Comparison of ENCODE assay signal across 16 mouse cellular contexts in genomic region chr17:34572361-34572760, GRCm38 (mm10). TPM values are rescaled to one million over a fixed set of nuclear protein-coding genes. Genes with fewer than 3 reads are reported as not detected.
DNase-seq lines count a peak whose midpoint lies in the region; ATAC-seq and TF ChIP-seq lines count a peak whose summit lies in the region.
"Had no signal": no experiment of that assay in that cellular context is flagged by ENCODE, and none has a peak within 500 bp of the region (broad histone marks: within the 10 kb centered on the region; RNA-seq: fewer than 3 reads in every experiment).

No protein-coding gene starts in this region.

- peak; percentile 30 for DNase-seq in hindbrain, embryonic 11.5 days (ENCODE audit: low spot score)
- no peak for DNase-seq in hindbrain, embryonic 14.5 days (ENCODE audit: low spot score)
- DNase-seq in midbrain, embryonic 11.5 days (ENCODE audit: low spot score, missing footprints), result no peak
- no peak for DNase-seq in midbrain, embryonic 14.5 days
- peak; percentile 75 for DNase-seq in R1 (ENCODE audit: low read depth, low spot score)
- DNase-seq in stomach, postnatal 0 days (ENCODE audit: low spot score), result no peak
- no peak for DNase-seq in left cerebral cortex, postnatal 25 days (ENCODE audit: low spot score in 2 of 2)
- DNase-seq: cerebellum, adult 18-20 months; kidney, adult 9 months; right cerebral cortex, adult 18-20 months; spleen, adult 18-20 months had no signal

- no peaks in the 10 kb centered on the region for H3K4me1 ChIP-seq in hindbrain, embryonic 11.5 days (replicated peaks; ENCODE audit: control insufficient read depth, insufficient read depth, low read length)
- H3K4me1 ChIP-seq in hindbrain, embryonic 14.5 days (replicated peaks; ENCODE audit: control insufficient read depth, insufficient read depth, low read length), result no peaks in the 10 kb centered on the region
- H3K4me1 ChIP-seq in midbrain, embryonic 11.5 days (ENCODE audit: control insufficient read depth, insufficient read depth, low read length), result no peaks in the 10 kb centered on the region
- no peaks in the 10 kb centered on the region for H3K4me1 ChIP-seq in midbrain, embryonic 14.5 days (ENCODE audit: control insufficient read depth, insufficient read depth, low read length)
- no peaks in the 10 kb centered on the region for H3K4me1 ChIP-seq in stomach, postnatal 0 days (replicated peaks; ENCODE audit: control insufficient read depth, insufficient read depth)
- H3K4me1 ChIP-seq: embryonic facial prominence, embryonic 12.5 days; heart, embryonic 13.5 days had no signal

- no peaks in the 10 kb centered on the region for H3K27me3 ChIP-seq in hindbrain, embryonic 11.5 days (ENCODE audit: control insufficient read depth, insufficient read depth, low read length)
- H3K27me3 ChIP-seq in hindbrain, embryonic 14.5 days (ENCODE audit: control insufficient read depth, insufficient read depth, low read length), result no peaks in the 10 kb centered on the region
- H3K27me3 ChIP-seq in midbrain, embryonic 11.5 days (ENCODE audit: control insufficient read depth, insufficient read depth, low read length), result no peaks in the 10 kb centered on the region
- no peaks in the 10 kb centered on the region; the same call in 1 of the 2 replicates for H3K27me3 ChIP-seq in midbrain, embryonic 14.5 days (ENCODE audit: control insufficient read depth, insufficient read depth, low read length)
- H3K27me3 ChIP-seq in stomach, postnatal 0 days (ENCODE audit: control insufficient read depth, insufficient read depth, low read length), result no peaks in the 10 kb centered on the region

- H3K9ac ChIP-seq in hindbrain, embryonic 11.5 days (ENCODE audit: low read depth, low read length), result no peak overlapping the region
- H3K9ac ChIP-seq in hindbrain, embryonic 14.5 days, result no peak overlapping the region
- H3K9ac ChIP-seq in midbrain, embryonic 11.5 days (ENCODE audit: low read length), result no peak overlapping the region
- no peak overlapping the region for H3K9ac ChIP-seq in midbrain, embryonic 14.5 days (replicated peaks; ENCODE audit: low read length)
- no peak overlapping the region for H3K9ac ChIP-seq in stomach, postnatal 0 days (ENCODE audit: low read length)
- H3K9ac ChIP-seq: embryonic facial prominence, embryonic 12.5 days; heart, embryonic 13.5 days; limb, embryonic 12.5 days; liver, embryonic 14.5 days had no signal

- no peak overlapping the region for H3K4me2 ChIP-seq in hindbrain, embryonic 11.5 days (replicated peaks; ENCODE audit: low read depth, low read length)
- H3K4me2 ChIP-seq in hindbrain, embryonic 14.5 days (replicated peaks), result no peak overlapping the region
- H3K4me2 ChIP-seq in midbrain, embryonic 11.5 days, result no peak overlapping the region
- no peak overlapping the region for H3K4me2 ChIP-seq in midbrain, embryonic 14.5 days (ENCODE audit: low read length)
- no peak overlapping the region for H3K4me2 ChIP-seq in stomach, postnatal 0 days (replicated peaks; ENCODE audit: low read depth)
- H3K4me2 ChIP-seq: embryonic facial prominence, embryonic 12.5 days; heart, embryonic 13.5 days; limb, embryonic 12.5 days had no signal

- H3K4me3 ChIP-seq in hindbrain, embryonic 11.5 days (ENCODE audit: low read depth, low read length), result no peak overlapping the region
- H3K4me3 ChIP-seq in hindbrain, embryonic 14.5 days (replicated peaks; ENCODE audit: low read length), result no peak overlapping the region
- no peak overlapping the region for H3K4me3 ChIP-seq in midbrain, embryonic 11.5 days (ENCODE audit: low read depth, low read length)
- no peak overlapping the region for H3K4me3 ChIP-seq in midbrain, embryonic 14.5 days (replicated peaks; ENCODE audit: low read depth, low read length)
- no peak overlapping the region for H3K4me3 ChIP-seq in stomach, postnatal 0 days (ENCODE audit: low read depth, low read length)
- H3K4me3 ChIP-seq: embryonic facial prominence, embryonic 12.5 days; heart, embryonic 13.5 days; limb, embryonic 12.5 days had no signal

- WGBS in hindbrain, embryonic 11.5 days, result 7% methylated on average over 15 of the region's 15 CpGs
- 7% methylated on average over 15 of the region's 15 CpGs for WGBS in hindbrain, embryonic 14.5 days
- WGBS in midbrain, embryonic 11.5 days, result 8% methylated on average over 15 of the region's 15 CpGs
- 9% methylated on average over 15 of the region's 15 CpGs for WGBS in midbrain, embryonic 14.5 days
- 22% methylated on average over 15 of the region's 15 CpGs for WGBS in stomach, postnatal 0 days

- intact Hi-C loops in left cerebral cortex, postnatal 25 days (cut with DNase I), result no loop called here

- no peak for ATAC-seq in hindbrain, embryonic 11.5 days (ENCODE audit: low FRiP score)
- no peak for ATAC-seq in hindbrain, embryonic 14.5 days (ENCODE audit: low FRiP score)
- ATAC-seq in midbrain, embryonic 11.5 days (ENCODE audit: low FRiP score), result 0 out of 2 replicates have a peak, but pooled peaks have one; percentile 35
- ATAC-seq in midbrain, embryonic 14.5 days (ENCODE audit: low FRiP score, low TSS enrichment), result no peak
- ATAC-seq in stomach, postnatal 0 days (ENCODE audit: low FRiP score, low TSS enrichment), result no peak

- no peaks in the 10 kb centered on the region for H3K9me3 ChIP-seq in hindbrain, embryonic 11.5 days (ENCODE audit: control insufficient read depth, low read length)
- no peaks in the 10 kb centered on the region for H3K9me3 ChIP-seq in hindbrain, embryonic 14.5 days (ENCODE audit: control insufficient read depth, low read length)
- no peaks in the 10 kb centered on the region for H3K9me3 ChIP-seq in midbrain, embryonic 11.5 days (ENCODE audit: control insufficient read depth, low read length)
- H3K9me3 ChIP-seq in midbrain, embryonic 14.5 days (ENCODE audit: control insufficient read depth, low read length), result no peaks in the 10 kb centered on the region
- H3K9me3 ChIP-seq in stomach, postnatal 0 days (ENCODE audit: control insufficient read depth, low read length), result no peaks in the 10 kb centered on the region
- H3K9me3 ChIP-seq: embryonic facial prominence, embryonic 12.5 days; heart, embryonic 13.5 days; limb, embryonic 12.5 days had no signal

- no peaks in the 10 kb centered on the region for H3K36me3 ChIP-seq in hindbrain, embryonic 11.5 days (ENCODE audit: control insufficient read depth, insufficient read depth, low read length)
- H3K36me3 ChIP-seq in hindbrain, embryonic 14.5 days (replicated peaks; ENCODE audit: control insufficient read depth, insufficient read depth), result no peaks in the 10 kb centered on the region
- H3K36me3 ChIP-seq in midbrain, embryonic 11.5 days (ENCODE audit: control insufficient read depth, insufficient read depth, low read length), result no peaks in the 10 kb centered on the region
- no peaks in the 10 kb centered on the region for H3K36me3 ChIP-seq in midbrain, embryonic 14.5 days (ENCODE audit: control insufficient read depth, insufficient read depth, low read length)
- no peaks in the 10 kb centered on the region for H3K36me3 ChIP-seq in stomach, postnatal 0 days (ENCODE audit: control insufficient read depth, insufficient read depth, low read length)
- H3K36me3 ChIP-seq: embryonic facial prominence, embryonic 12.5 days; limb, embryonic 12.5 days had no signal

- peak; percentile 33 for TF ChIP-seq CTCF in stomach, postnatal 0 days (IDR thresholded peaks at IDR 0.05; ENCODE audit: low read depth)

- no peak overlapping the region for H3K27ac ChIP-seq in hindbrain, embryonic 11.5 days (ENCODE audit: low read depth, low read length)
- no peak overlapping the region for H3K27ac ChIP-seq in hindbrain, embryonic 14.5 days
- no peak overlapping the region for H3K27ac ChIP-seq in midbrain, embryonic 11.5 days (ENCODE audit: low read depth, low read length)
- H3K27ac ChIP-seq in midbrain, embryonic 14.5 days (replicated peaks; ENCODE audit: low read depth, low read length), result no peak overlapping the region
- no peak overlapping the region for H3K27ac ChIP-seq in stomach, postnatal 0 days (replicated peaks)
- H3K27ac ChIP-seq: embryonic facial prominence, embryonic 12.5 days; heart, embryonic 13.5 days; limb, embryonic 12.5 days; liver, embryonic 14.5 days; macrophage had no signal

- no peak for TF ChIP-seq EP300 in stomach, postnatal 0 days (optimal IDR thresholded peaks at IDR 0.05)

RNA-seq across cellular contexts. Expression of gene Notch4, which starts 8.3 kb away (rescaled TPM):
- 9.6 and 11.6 TPM in 2 replicates for polyA plus RNA-seq in hindbrain, embryonic 11.5 days (2014; fragmentation: Nextera tagmentation; extraction: Ambion mirVana)
- 11.1 and 12.1 TPM in 2 replicates for polyA plus RNA-seq in hindbrain, embryonic 14.5 days (2014; fragmentation: Nextera tagmentation; extraction: Ambion mirVana)
- polyA plus RNA-seq in midbrain, embryonic 11.5 days (2014; fragmentation: Nextera tagmentation; extraction: Ambion mirVana), result 8.9 and 15.8 TPM in 2 replicates
- 9.9 and 10.3 TPM in 2 replicates for polyA plus RNA-seq in midbrain, embryonic 14.5 days (2014; fragmentation: Nextera tagmentation; extraction: Ambion mirVana)
- 2.4 and 3.1 TPM in 2 replicates for polyA plus RNA-seq in stomach, postnatal 0 days (2015; fragmentation: Nextera tagmentation; extraction: Ambion mirVana)
- 10 to 100 TPM; 10.9 to 11.9 TPM for total RNA-seq in left cerebral cortex, postnatal 25 days (2021)

RNA-seq across cellular contexts. Expression of gene Gpsm3, which starts 17.2 kb away (rescaled TPM):
- polyA plus RNA-seq in hindbrain, embryonic 11.5 days (2014; fragmentation: Nextera tagmentation; extraction: Ambion mirVana), result 3.2 and 5.9 TPM in 2 replicates
- 4.2 and 4.7 TPM in 2 replicates for polyA plus RNA-seq in hindbrain, embryonic 14.5 days (2014; fragmentation: Nextera tagmentation; extraction: Ambion mirVana)
- 4.4 and 4.8 TPM in 2 replicates for polyA plus RNA-seq in midbrain, embryonic 11.5 days (2014; fragmentation: Nextera tagmentation; extraction: Ambion mirVana)
- polyA plus RNA-seq in midbrain, embryonic 14.5 days (2014; fragmentation: Nextera tagmentation; extraction: Ambion mirVana), result 2.3 and 4.3 TPM in 2 replicates
- polyA plus RNA-seq in stomach, postnatal 0 days (2015; fragmentation: Nextera tagmentation; extraction: Ambion mirVana), result 7.8 and 8.2 TPM in 2 replicates
- total RNA-seq in left cerebral cortex, postnatal 25 days (2021), result 1 to 10 TPM; 1.9 to 2.9 TPM

RNA-seq across cellular contexts. Expression of gene Pbx2, which starts 18.7 kb away (rescaled TPM):
- polyA plus RNA-seq in hindbrain, embryonic 11.5 days (2014; fragmentation: Nextera tagmentation; extraction: Ambion mirVana), result 16.6 and 17.3 TPM in 2 replicates
- polyA plus RNA-seq in hindbrain, embryonic 14.5 days (2014; fragmentation: Nextera tagmentation; extraction: Ambion mirVana), result 7.1 and 10.5 TPM in 2 replicates
- polyA plus RNA-seq in midbrain, embryonic 11.5 days (2014; fragmentation: Nextera tagmentation; extraction: Ambion mirVana), result 17.3 and 20.1 TPM in 2 replicates
- 12.8 and 13.5 TPM in 2 replicates for polyA plus RNA-seq in midbrain, embryonic 14.5 days (2014; fragmentation: Nextera tagmentation; extraction: Ambion mirVana)
- 4.3 and 4.6 TPM in 2 replicates for polyA plus RNA-seq in stomach, postnatal 0 days (2015; fragmentation: Nextera tagmentation; extraction: Ambion mirVana)
- 10 to 100 TPM; 52.7 to 56.1 TPM for total RNA-seq in left cerebral cortex, postnatal 25 days (2021)

RNA-seq across cellular contexts. Expression of gene Ager, which starts 25.3 kb away (rescaled TPM):
- 1.7 and 2.2 TPM in 2 replicates for polyA plus RNA-seq in hindbrain, embryonic 11.5 days (2014; fragmentation: Nextera tagmentation; extraction: Ambion mirVana)
- polyA plus RNA-seq in hindbrain, embryonic 14.5 days (2014; fragmentation: Nextera tagmentation; extraction: Ambion mirVana), result 1.1 and 1.4 TPM in 2 replicates
- polyA plus RNA-seq in midbrain, embryonic 11.5 days (2014; fragmentation: Nextera tagmentation; extraction: Ambion mirVana), result 1.4 and 1.6 TPM in 2 replicates
- polyA plus RNA-seq in midbrain, embryonic 14.5 days (2014; fragmentation: Nextera tagmentation; extraction: Ambion mirVana), result 1.2 and 1.4 TPM in 2 replicates
- polyA plus RNA-seq in stomach, postnatal 0 days (2015; fragmentation: Nextera tagmentation; extraction: Ambion mirVana), result 1.5 and 1.8 TPM in 2 replicates
- total RNA-seq in left cerebral cortex, postnatal 25 days (2021), result under 1 TPM; 0.55 to 0.71 TPM

RNA-seq across cellular contexts. Expression of gene Rnf5, which starts 31.1 kb away (rescaled TPM):
- polyA plus RNA-seq in hindbrain, embryonic 11.5 days (2014; fragmentation: Nextera tagmentation; extraction: Ambion mirVana), result 175 and 182 TPM in 2 replicates
- 196 and 211 TPM in 2 replicates for polyA plus RNA-seq in hindbrain, embryonic 14.5 days (2014; fragmentation: Nextera tagmentation; extraction: Ambion mirVana)
- polyA plus RNA-seq in midbrain, embryonic 11.5 days (2014; fragmentation: Nextera tagmentation; extraction: Ambion mirVana), result 180 and 185 TPM in 2 replicates
- 223 and 269 TPM in 2 replicates for polyA plus RNA-seq in midbrain, embryonic 14.5 days (2014; fragmentation: Nextera tagmentation; extraction: Ambion mirVana)
- polyA plus RNA-seq in stomach, postnatal 0 days (2015; fragmentation: Nextera tagmentation; extraction: Ambion mirVana), result 82.9 and 83.6 TPM in 2 replicates
- 10 to 100 TPM; 71.4 to 76.3 TPM for total RNA-seq in left cerebral cortex, postnatal 25 days (2021)

Comparison
In these comparisons a context has a peak if more than half of its experiments do, and no peak if none do; other contexts are left out.
1. DNase-seq: peak in hindbrain, embryonic 11.5 days (single experiment) and R1 (single experiment); none in hindbrain, embryonic 14.5 days (single experiment), midbrain, embryonic 11.5 days (single experiment), midbrain, embryonic 14.5 days (single experiment), stomach, postnatal 0 days (single experiment) and left cerebral cortex, postnatal 25 days (0 of 2).